Mouse (Mus musculus): Measurements from ENCODE around the gene Padi1. TPM values are rescaled to one million over a fixed set of nuclear protein-coding genes. Genes with fewer than 3 reads are reported as not detected.

Gene Padi1
- total RNA-seq, 2 experiments from 2014 or later: not detected

DNA sequence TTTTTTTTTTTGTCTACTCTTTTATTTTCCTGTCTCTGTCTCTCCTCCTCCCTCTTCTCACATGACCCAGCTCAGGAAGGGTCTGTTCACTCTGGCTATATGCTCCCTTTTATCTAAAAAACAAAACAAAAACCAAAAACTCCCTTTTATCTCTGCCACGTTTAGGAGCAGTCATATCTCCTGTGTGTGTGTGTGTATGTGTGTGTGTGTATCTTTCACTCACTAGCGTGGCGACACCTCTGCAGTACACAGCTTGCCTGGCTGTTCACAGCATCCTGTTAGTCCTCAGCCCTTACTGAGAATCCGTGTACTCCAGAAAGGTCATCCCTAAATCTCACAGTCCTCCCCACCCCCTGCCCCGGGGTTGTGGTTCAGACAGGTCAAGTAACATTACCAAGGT lies 30.1 kb downstream of the Padi1 start:
- no peak for DNase-seq

- DNase-seq: no peak
These were observed 31.0 kb downstream of the Padi1 start for GRCm38 (mm10) chr4:140814241-140815225.

- DNase-seq: no peak
These were observed 32.0 kb downstream of the Padi1 start for GRCm38 (mm10) chr4:140813358-140814185.

DNA sequence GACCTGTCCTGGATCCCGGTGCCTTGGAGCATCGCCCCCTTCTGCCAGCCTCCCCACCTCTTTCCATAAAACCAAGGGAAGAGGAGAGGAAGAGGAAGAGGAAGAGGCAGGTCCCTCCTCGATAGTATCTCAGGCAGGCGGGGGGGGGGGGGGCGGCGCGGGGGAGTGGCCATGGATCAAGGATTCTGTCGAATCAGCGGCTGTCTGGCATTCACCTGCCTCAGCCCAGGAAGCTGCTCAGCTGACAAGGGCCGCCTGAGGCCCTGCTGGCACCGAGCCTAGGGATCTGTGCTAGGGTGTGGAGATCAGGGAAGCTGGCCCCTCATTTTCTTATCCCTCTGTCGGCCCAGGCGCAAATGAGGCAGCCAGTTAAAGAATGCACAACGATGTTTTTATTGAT lies 33.0 kb downstream of the Padi1 start:
- DNase-seq: no peak

- DNase-seq: no peak
These were observed 33.4 kb downstream of the Padi1 start for GRCm38 (mm10) chr4:140812191-140812590.

DNA sequence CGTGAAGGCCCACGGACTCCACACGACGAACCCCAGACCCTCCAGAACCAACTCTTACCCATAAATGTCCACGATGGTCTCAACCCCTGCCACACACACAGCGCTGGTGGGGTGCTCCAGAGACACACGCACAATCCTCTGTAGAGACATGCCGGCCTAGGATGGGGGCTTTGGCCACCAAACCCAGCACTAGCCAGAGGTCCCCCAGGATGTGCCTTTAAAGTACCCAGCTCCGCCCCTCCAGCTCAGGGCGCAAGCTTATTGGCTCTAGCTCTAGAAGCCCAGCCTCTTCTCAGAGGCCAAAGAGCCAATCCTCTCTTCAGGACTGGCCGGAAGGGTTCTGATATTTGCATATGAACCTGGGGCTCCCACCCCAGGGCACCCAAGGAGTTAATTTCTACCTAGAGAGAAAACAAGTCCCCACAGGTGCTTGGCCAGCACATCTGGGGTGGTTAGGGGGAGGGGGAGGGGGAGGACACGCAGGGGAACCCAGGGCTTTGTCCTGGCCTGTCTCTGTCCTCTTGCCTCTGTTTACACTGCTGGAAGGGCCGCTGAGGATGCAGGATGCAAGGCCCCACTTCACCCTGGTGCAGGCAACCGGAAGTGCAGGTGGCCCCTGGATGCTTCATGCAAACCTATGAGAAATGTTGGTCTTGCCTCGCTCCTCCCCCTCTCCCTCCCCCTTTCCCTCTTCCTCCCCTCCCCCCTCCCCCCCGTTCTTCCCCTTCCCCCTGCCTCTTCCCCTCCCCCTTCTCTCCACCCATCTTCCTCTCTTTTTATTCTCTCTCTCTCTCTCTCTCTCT lies 34.9 kb downstream of the Padi1 start, which contains the start of gene Padi3:
Gene Padi3, minus strand, starts transcription at position 191 of the 803 bp plus-strand sequence.
- no peak for DNase-seq

- no peak for DNase-seq
These were observed 36.5 kb downstream of the Padi1 start for GRCm38 (mm10) chr4:140809118-140809517.

- no peak for DNase-seq
These were observed 41.0 kb downstream of the Padi1 start for GRCm38 (mm10) chr4:140804601-140805000.

- no peak for DNase-seq
These were observed 44.2 kb downstream of the Padi1 start for GRCm38 (mm10) chr4:140801364-140801763.

GRCm38 (mm10) chr4:140796786-140797185 lies 48.8 kb downstream of the Padi1 start:
- DNase-seq: no peak

- no peak for DNase-seq
These were observed 50.9 kb downstream of the Padi1 start for GRCm38 (mm10) chr4:140794678-140795077.

DNA sequence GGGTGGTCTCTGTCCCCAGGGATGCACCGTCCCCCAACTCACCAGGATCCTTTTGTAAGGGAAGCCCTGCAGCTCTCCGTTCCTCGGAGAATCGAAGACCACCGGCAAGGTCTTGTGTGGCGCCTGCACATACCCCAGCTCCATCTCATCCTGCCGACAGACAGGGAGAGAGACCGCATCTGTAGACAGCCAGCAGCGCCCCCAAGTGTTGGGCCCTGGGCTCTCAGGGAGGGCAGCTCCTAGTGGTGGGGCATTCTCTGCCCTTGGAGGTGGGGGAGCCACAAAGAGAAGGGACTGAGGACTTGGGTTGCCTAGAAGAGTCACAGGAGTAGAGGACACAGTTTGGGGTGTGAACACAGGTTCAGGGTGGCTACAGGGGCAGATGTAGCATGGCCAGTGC lies 51.8 kb downstream of the Padi1 start:
- DNase-seq: no peak

DNA sequence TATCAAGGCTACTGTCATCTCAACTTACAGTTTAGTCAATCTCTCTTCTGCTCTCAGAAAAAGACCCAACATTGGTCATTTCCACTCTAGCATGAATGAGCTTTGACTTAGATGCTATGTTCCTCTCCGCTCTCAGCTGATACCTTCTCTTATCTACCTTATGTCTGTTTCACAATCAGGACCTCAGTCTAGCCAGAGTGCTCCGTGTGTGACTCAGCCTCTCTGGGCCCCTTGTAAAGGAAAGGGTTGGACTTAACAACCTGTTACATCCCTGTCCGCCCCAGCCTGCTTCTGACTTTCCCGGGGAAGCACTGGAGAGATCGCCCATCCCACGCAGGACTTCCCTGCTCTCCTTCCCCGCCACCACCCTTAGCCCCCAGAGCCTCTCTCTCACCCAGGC lies 53.0 kb downstream of the Padi1 start:
- no peak for DNase-seq

- no peak for DNase-seq
These were observed 54.5 kb downstream of the Padi1 start for GRCm38 (mm10) chr4:140791071-140791470.

DNA sequence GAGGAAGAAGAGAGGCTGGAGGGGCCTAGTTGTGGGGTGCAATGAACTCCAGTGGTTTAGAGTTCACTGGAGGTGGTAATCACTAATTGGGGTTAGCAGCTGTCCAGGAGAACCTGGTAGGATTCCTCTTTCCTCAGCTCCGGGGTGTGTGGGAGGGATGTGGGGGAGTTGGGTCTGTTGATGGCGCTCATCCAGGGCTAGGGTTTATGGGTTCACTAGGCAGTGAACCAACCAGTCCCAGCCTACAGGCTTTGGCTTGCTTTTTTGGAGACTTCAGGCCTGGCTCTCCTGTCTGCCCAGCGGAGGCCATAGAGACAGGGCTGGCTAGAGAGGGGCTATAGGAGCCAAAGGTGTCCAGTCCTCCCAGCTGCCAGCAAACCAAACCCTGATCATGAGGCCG lies 55.6 kb downstream of the Padi1 start:
- DNase-seq: no peak

GRCm38 (mm10) chr4:140788983-140789382 lies 56.6 kb downstream of the Padi1 start:
- peak in 1 of 2 experiments; percentile 10 for DNase-seq

- DNase-seq: no peak
These were observed 57.3 kb downstream of the Padi1 start for GRCm38 (mm10) chr4:140788264-140788663.

DNA sequence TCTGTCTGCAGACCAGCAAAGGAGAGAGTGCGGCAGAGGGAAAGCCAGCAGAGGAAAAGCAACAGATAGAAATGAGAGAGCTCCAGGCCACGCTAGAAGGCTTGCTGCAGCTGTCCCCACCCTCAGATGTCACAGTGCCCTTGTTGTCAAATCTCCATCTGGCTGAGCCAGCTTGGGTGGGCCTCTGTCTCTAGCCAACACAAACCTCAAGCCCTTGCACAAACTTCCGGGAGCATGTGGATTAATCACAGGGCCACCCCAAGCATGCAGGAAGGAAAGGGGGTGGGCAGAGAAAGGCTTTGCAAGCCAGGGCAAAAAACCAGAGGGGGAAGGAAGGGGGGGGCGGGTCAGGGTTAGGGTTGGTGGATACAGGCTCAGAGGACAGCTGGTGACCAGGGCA lies 58.2 kb downstream of the Padi1 start:
- DNase-seq: no peak

GRCm38 (mm10) chr4:140785217-140785616 lies 60.4 kb downstream of the Padi1 start:
- no peak for DNase-seq

- DNase-seq: no peak
These were observed 61.2 kb downstream of the Padi1 start for GRCm38 (mm10) chr4:140784292-140784945.

- no peak for DNase-seq
These were observed 62.8 kb downstream of the Padi1 start for GRCm38 (mm10) chr4:140782821-140783220.

- DNase-seq: no peak
These were observed 65.1 kb downstream of the Padi1 start for GRCm38 (mm10) chr4:140780507-140780906.

Measured in layer of hippocampus, postnatal 36 days (tissue).